Mouse (Mus musculus): ENCODE results near the gene Ten1. TPM values are rescaled to one million over a fixed set of nuclear protein-coding genes. Genes with fewer than 3 reads are reported as not detected.

Gene Ten1
- polyA plus RNA-seq, 1 experiment from 2014 or later: 51.9 TPM

DNA sequence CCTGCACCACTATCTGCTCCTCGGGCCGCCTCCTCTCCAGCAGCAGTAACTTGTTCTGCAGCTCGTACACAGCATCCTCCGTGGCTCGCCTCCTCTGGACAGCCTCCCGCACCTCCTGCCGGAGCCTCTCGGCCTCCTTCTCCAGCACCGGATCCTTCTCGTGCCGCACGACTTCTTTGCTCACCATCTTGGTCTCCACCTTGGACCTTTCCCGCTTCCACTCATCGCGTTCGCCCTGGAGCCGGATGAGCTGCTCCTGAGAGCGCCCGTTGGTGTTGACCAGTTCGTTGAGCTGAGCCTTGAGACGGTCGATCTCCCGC, 24.0 kb downstream of the Ten1 start:
- Histone ChIP-seq H3K9me3 (ENCODE audit: control insufficient read depth, low read length) (no peaks in the 10 kb centered on the region), H3K27ac (replicated peaks) (0 out of 2 replicates have a peak overlapping the region, but pooled peaks have one; percentile 13), H3K27me3 (ENCODE audit: control insufficient read depth, insufficient read depth, low read length) (no peaks in the 10 kb centered on the region), H3K4me3 (ENCODE audit: low read depth, low read length) (peak overlapping the region; percentile 29), H3K4me2 (replicated peaks; ENCODE audit: low read depth) (peak overlapping the region; percentile 57), H3K36me3 (ENCODE audit: control insufficient read depth, insufficient read depth, low read length) (no peaks in the 10 kb centered on the region), H3K9ac (ENCODE audit: low read length) (peak overlapping the region; percentile 43; the same call in 1 of the 2 replicates), H3K4me1 (replicated peaks; ENCODE audit: control insufficient read depth, insufficient read depth) (peaks cover 12% of the 10 kb centered on the region; the same call in 1 of the 2 replicates)
- no peak for DNase-seq (ENCODE audit: low spot score)
- ATAC-seq (ENCODE audit: low FRiP score, low TSS enrichment): no peak
- WGBS: 43% methylated on average over 23 of the region's 23 CpGs
- TF ChIP-seq CTCF (IDR thresholded peaks at IDR 0.05; ENCODE audit: low read depth): no peak
- TF ChIP-seq EP300 (optimal IDR thresholded peaks at IDR 0.05): no peak

DNA sequence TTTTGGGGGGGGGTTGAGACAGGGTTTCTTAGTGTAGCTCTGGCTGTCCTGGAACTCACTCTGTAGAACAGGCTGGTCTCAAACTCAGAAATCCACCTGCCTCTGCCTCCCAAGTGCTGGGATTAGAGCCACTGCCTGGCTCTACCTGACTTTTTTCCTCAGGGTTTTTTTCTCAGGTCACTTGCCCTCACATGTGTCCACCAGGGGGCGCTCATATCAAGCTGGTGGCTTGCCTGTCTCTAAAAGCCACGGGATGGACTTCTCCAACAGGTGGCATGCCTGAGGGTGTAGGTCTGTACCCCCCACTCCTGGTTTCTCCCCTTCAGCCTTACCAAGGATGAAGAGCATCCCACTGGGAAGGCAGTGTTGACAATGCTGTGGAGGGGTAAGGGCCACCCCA, 27.8 kb downstream of the Ten1 start:
- no peak overlapping the region for H3K4me2 ChIP-seq (replicated peaks; ENCODE audit: low read depth)
- no peaks in the 10 kb centered on the region for H3K27me3 ChIP-seq (ENCODE audit: control insufficient read depth, insufficient read depth, low read length)
- no peak for TF ChIP-seq EP300 (optimal IDR thresholded peaks at IDR 0.05)
- peak; percentile 92 for TF ChIP-seq CTCF (IDR thresholded peaks at IDR 0.05; ENCODE audit: low read depth)
- WGBS: 0% methylated on average over 2 of the region's 2 CpGs
- no peaks in the 10 kb centered on the region for H3K36me3 ChIP-seq (ENCODE audit: control insufficient read depth, insufficient read depth, low read length)
- H3K27ac ChIP-seq (replicated peaks): no peak overlapping the region
- DNase-seq (ENCODE audit: low spot score) (peak; percentile 91), ATAC-seq (ENCODE audit: low FRiP score, low TSS enrichment) (peak; percentile 36; the same call in 1 of the 2 replicates)
- H3K9me3 ChIP-seq (ENCODE audit: control insufficient read depth, low read length): no peaks in the 10 kb centered on the region
- H3K4me1 ChIP-seq (replicated peaks; ENCODE audit: control insufficient read depth, insufficient read depth): no peaks in the 10 kb centered on the region
- H3K9ac ChIP-seq (ENCODE audit: low read length): no peak overlapping the region
- no peak overlapping the region for H3K4me3 ChIP-seq (ENCODE audit: low read depth, low read length)

DNA sequence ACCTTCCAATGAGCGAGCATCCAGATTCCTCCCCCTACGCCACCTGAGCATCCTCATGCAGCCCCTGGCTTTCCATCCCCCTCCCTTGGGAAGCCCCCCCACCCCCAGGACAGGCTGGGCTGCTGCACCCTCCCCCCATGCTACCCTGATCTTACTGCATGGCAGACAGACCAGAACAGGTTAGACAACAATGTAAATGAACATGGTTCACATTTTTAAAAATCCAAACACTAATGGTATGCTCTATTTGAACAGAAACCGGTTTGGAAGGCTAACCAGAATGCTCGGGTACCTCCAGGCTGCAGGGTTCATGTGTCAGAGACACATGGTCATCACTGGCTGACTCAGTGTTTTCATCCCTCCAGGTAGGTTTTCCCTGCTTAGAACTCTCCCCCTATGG, 30.0 kb downstream of the Ten1 start:
- H3K9ac ChIP-seq (ENCODE audit: low read length): no peak overlapping the region
- no peaks in the 10 kb centered on the region for H3K36me3 ChIP-seq (ENCODE audit: control insufficient read depth, insufficient read depth, low read length)
- no peak for TF ChIP-seq EP300 (optimal IDR thresholded peaks at IDR 0.05)
- no peak for TF ChIP-seq CTCF (IDR thresholded peaks at IDR 0.05; ENCODE audit: low read depth)
- no peak overlapping the region for H3K4me3 ChIP-seq (ENCODE audit: low read depth, low read length)
- ATAC-seq (ENCODE audit: low FRiP score, low TSS enrichment): no peak
- H3K27me3 ChIP-seq (ENCODE audit: control insufficient read depth, insufficient read depth, low read length): no peaks in the 10 kb centered on the region
- DNase-seq (ENCODE audit: low spot score): peak; percentile 18
- whole genome bisulfite sequencing: 63% methylated on average over 4 of the region's 4 CpGs
- H3K27ac ChIP-seq (replicated peaks): peak overlapping the region; percentile 30; the same call in 1 of the 2 replicates
- H3K9me3 ChIP-seq (ENCODE audit: control insufficient read depth, low read length): no peaks in the 10 kb centered on the region
- H3K4me2 ChIP-seq (replicated peaks; ENCODE audit: low read depth): no peak overlapping the region
- no peaks in the 10 kb centered on the region for H3K4me1 ChIP-seq (replicated peaks; ENCODE audit: control insufficient read depth, insufficient read depth)

DNA sequence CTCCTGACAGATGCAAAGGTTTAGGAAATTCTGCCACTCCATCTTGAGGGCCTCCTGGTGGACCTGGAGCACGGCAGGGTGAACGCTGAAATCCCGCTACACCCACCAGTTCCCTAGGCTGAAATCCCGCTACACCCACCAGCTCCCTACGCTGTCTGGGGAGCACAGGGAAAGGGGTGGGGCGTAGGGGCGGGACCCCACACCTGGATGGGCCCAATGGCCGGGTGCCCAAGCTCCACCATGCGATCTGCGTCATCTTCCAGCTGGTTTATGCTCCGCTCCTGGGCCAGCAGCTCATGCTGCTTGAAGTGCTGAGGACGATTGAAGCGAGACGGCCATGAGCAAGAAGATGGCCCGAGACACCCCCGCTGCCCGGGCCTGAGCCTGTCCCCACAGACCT, 33.8 kb downstream of the Ten1 start:
- H3K4me1 ChIP-seq (replicated peaks; ENCODE audit: control insufficient read depth, insufficient read depth): no peaks in the 10 kb centered on the region
- H3K9ac ChIP-seq (ENCODE audit: low read length): no peak overlapping the region
- H3K27ac ChIP-seq (replicated peaks): no peak overlapping the region
- H3K27me3 ChIP-seq (ENCODE audit: control insufficient read depth, insufficient read depth, low read length): no peaks in the 10 kb centered on the region
- DNase-seq (ENCODE audit: low spot score) (no peak), ATAC-seq (ENCODE audit: low FRiP score, low TSS enrichment) (no peak)
- 52% methylated on average over 16 of the region's 17 CpGs for WGBS
- H3K4me3 ChIP-seq (ENCODE audit: low read depth, low read length): no peak overlapping the region
- no peak overlapping the region for H3K4me2 ChIP-seq (replicated peaks; ENCODE audit: low read depth)
- TF ChIP-seq EP300 (optimal IDR thresholded peaks at IDR 0.05) (no peak), CTCF (IDR thresholded peaks at IDR 0.05; ENCODE audit: low read depth) (no peak)
- H3K36me3 ChIP-seq (ENCODE audit: control insufficient read depth, insufficient read depth, low read length): no peaks in the 10 kb centered on the region
- no peaks in the 10 kb centered on the region for H3K9me3 ChIP-seq (ENCODE audit: control insufficient read depth, low read length)

DNA sequence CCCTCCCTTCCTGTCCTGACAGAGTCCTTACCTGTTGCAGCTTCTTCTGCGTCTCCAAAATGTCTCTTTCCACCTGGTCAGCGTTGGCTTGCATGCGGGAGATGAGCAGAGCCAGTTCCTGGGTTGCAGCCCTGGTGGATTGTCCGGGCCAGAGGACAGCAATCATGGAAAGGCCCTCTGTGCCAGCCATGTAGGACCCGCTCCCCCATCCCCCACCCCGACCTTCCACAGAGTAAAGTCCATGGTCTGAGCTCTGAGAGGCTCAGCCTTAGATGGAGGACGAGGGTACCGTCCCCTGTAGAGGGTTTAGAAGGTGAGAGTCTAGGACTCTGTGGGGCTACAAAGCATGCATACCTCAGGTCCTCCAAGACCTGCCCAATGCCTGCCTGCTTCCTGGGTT, 36.2 kb downstream of the Ten1 start:
- WGBS: 87% methylated on average over 8 of the region's 8 CpGs
- no peak for TF ChIP-seq CTCF (IDR thresholded peaks at IDR 0.05; ENCODE audit: low read depth)
- no peak for TF ChIP-seq EP300 (optimal IDR thresholded peaks at IDR 0.05)
- no peak for DNase-seq (ENCODE audit: low spot score)
- Histone ChIP-seq H3K27me3 (ENCODE audit: control insufficient read depth, insufficient read depth, low read length) (no peaks in the 10 kb centered on the region), H3K4me1 (replicated peaks; ENCODE audit: control insufficient read depth, insufficient read depth) (no peaks in the 10 kb centered on the region), H3K27ac (replicated peaks) (no peak overlapping the region), H3K9ac (ENCODE audit: low read length) (no peak overlapping the region), H3K4me2 (replicated peaks; ENCODE audit: low read depth) (no peak overlapping the region; the same call in 1 of the 2 replicates), H3K4me3 (ENCODE audit: low read depth, low read length) (no peak overlapping the region), H3K36me3 (ENCODE audit: control insufficient read depth, insufficient read depth, low read length) (no peaks in the 10 kb centered on the region), H3K9me3 (ENCODE audit: control insufficient read depth, low read length) (no peaks in the 10 kb centered on the region)
- ATAC-seq (ENCODE audit: low FRiP score, low TSS enrichment): no peak

DNA sequence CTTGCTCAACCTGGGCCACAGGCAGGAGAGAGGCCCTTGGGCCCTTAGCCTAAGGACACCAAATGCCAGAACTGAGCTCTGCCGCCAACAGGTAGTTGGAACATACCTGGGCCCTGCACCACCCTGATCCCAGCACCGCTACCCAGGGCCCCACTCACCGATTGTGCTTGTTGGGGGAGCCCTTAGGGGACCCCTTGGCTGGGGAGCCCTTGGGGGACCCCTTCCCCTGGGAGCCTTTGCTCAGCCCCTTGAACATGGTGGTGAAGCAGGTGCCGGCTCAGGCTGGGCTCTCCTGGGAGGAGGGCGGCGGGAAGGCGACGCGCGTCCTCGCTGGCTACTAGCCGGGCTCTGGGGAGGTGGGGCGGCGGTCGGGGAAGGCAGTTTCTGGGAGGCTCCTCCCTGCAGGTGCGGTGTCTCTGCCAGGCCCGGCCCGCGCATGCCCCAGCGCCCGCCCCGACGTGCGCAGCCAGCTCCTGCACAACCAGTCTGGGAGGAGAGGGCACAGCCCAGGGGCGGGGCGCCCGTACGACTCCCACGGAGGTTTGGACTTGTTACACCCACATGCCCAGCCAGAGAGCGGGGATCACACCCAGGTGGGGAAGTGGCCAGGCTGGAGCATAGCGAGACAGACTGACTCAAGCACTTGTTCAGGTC, 39.2 kb downstream of the Ten1 start, which contains the start of gene Evpl:
TSS of gene Evpl (minus strand) at position 336 of the 654 bp plus-strand sequence.
- Histone ChIP-seq H3K9me3 (ENCODE audit: control insufficient read depth, low read length) (no peaks in the 10 kb centered on the region), H3K4me2 (replicated peaks; ENCODE audit: low read depth) (peak within 1 kb of the TSS; percentile 57), H3K9ac (ENCODE audit: low read length) (peak within 1 kb of the TSS; percentile 64), H3K27me3 (ENCODE audit: control insufficient read depth, insufficient read depth, low read length) (no peaks in the 10 kb centered on the region), H3K36me3 (ENCODE audit: control insufficient read depth, insufficient read depth, low read length) (no peaks in the 10 kb centered on the region), H3K4me1 (replicated peaks; ENCODE audit: control insufficient read depth, insufficient read depth) (no peaks in the 10 kb centered on the region), H3K27ac (replicated peaks) (peak within 1 kb of the TSS; percentile 83), H3K4me3 (ENCODE audit: low read depth, low read length) (peak within 1 kb of the TSS; percentile 42)
- DNase-seq (ENCODE audit: low spot score): peak; percentile 98
- peak; percentile 96 for ATAC-seq (ENCODE audit: low FRiP score, low TSS enrichment)
- TF ChIP-seq CTCF (IDR thresholded peaks at IDR 0.05; ENCODE audit: low read depth): no peak
- peak; percentile 82 for TF ChIP-seq EP300 (optimal IDR thresholded peaks at IDR 0.05)
- WGBS: 8% methylated on average over 31 of the region's 31 CpGs
